Mouse (Mus musculus) MEL (cell line): ENCODE measurements around the gene Phf5a. TPM values are rescaled to one million over a fixed set of nuclear protein-coding genes. Genes with fewer than 3 reads are reported as not detected.

Experiments
- DNase-seq: peaks from one replicate; pipeline ENCODE4 v3.0.0; 2011; ENCODE audit warnings: low read depth, low spot score
- H3K27ac ChIP-seq: 2 replicates; pipeline ENCODE4 v1.5.1; 2012; ENCODE audit warnings: low read depth, mild to moderate bottlenecking, control low read depth, low read length, moderate library complexity; ENCODE audit not compliant: control insufficient read depth
- H3K27me3 ChIP-seq, 2 experiments: fragments of 150-350 bp in 1 of 2; sonication (generic) in 1 of 2; 2 replicates each; pipeline ENCODE4 v1.6.1; 2012; ENCODE audit warnings: low read length in 2 of 2, mild to moderate bottlenecking in 2 of 2, improper control_type of control experiment in 1 of 2, moderate library complexity in 1 of 2; ENCODE audit not compliant: insufficient read depth in 2 of 2, control insufficient read depth in 1 of 2
- H3K36me3 ChIP-seq, 2 experiments: 2 replicates each; pipeline ENCODE4 v1.6.1; 2012 to 2014; ENCODE audit warnings: low read length in 2 of 2, improper control_type of control experiment in 1 of 2, inconsistent platforms in 1 of 2, mild to moderate bottlenecking in 1 of 2; ENCODE audit not compliant: insufficient read depth in 2 of 2, control insufficient read depth in 1 of 2
- H3K4me1 ChIP-seq, 2 experiments: fragments of 150-350 bp in 1 of 2; sonication (generic) in 1 of 2; 2 replicates each; pipeline ENCODE4 v1.6.1; 2012; ENCODE audit warnings: low read length in 2 of 2, improper control_type of control experiment in 1 of 2, mild to moderate bottlenecking in 1 of 2; ENCODE audit not compliant: insufficient read depth in 2 of 2, control insufficient read depth in 1 of 2
- H3K4me3 ChIP-seq, 2 experiments: fragments of 150-350 bp in 1 of 2; sonication (generic) in 1 of 2; 2 replicates each; pipeline ENCODE4 v1.5.1; 2012; ENCODE audit warnings: low read depth in 2 of 2, low read length in 2 of 2, mild to moderate bottlenecking in 2 of 2, moderate library complexity in 2 of 2, control low read depth in 1 of 2, improper control_type of control experiment in 1 of 2; ENCODE audit not compliant: control insufficient read depth in 1 of 2, insufficient read depth in 1 of 2
- H3K79me2 ChIP-seq: 2 replicates; pipeline ENCODE4 v1.6.1; 2012; ENCODE audit warnings: mild to moderate bottlenecking, low read length, moderate library complexity; ENCODE audit not compliant: control insufficient read depth, poor library complexity, insufficient read depth
- H3K9ac ChIP-seq: 2 replicates; pipeline ENCODE4 v1.6.1; 2012; ENCODE audit warnings: low read depth, mild to moderate bottlenecking, control low read depth, low read length, moderate library complexity; ENCODE audit not compliant: control insufficient read depth, poor library complexity, severe bottlenecking
- H3K9me3 ChIP-seq: fragments of 150-350 bp; sonication (generic); replicated peaks from 2 replicates; pipeline ENCODE4 v1.6.1; 2012; ENCODE audit warnings: mild to moderate bottlenecking, low read length, improper control_type of control experiment, moderate library complexity; ENCODE audit not compliant: insufficient read depth
- BHLHE40 ChIP-seq: IDR thresholded peaks from 2 replicates; pipeline ENCODE4 v1.6.1; 2012; ENCODE audit warnings: low read depth, mild to moderate bottlenecking, inconsistent platforms, low read length, improper control_type of control experiment, borderline replicate concordance
- ETS1 ChIP-seq: IDR thresholded peaks from 2 replicates; pipeline ENCODE4 v1.6.1; 2012; ENCODE audit warnings: low read depth, mild to moderate bottlenecking, inconsistent platforms, low read length, improper control_type of control experiment, moderate library complexity
- GABPA ChIP-seq: IDR thresholded peaks from 2 replicates; pipeline ENCODE4 v1.6.1; 2012; ENCODE audit warnings: low read depth, mild to moderate bottlenecking, inconsistent platforms, low read length, improper control_type of control experiment, moderate library complexity
- GATA1 ChIP-seq: IDR thresholded peaks from 2 replicates; pipeline ENCODE4 v1.6.1; 2011; ENCODE audit warnings: low read depth, low read length, improper control_type of control experiment
- MAFK ChIP-seq: IDR thresholded peaks from 2 replicates; pipeline ENCODE4 v1.6.1; 2011; ENCODE audit warnings: low read depth, mild to moderate bottlenecking, low read length, improper control_type of control experiment, borderline replicate concordance
- MAX ChIP-seq: IDR thresholded peaks from 2 replicates; pipeline ENCODE4 v1.6.1; 2011; ENCODE audit warnings: low read length, improper control_type of control experiment
- MXI1 ChIP-seq: IDR thresholded peaks from 2 replicates; pipeline ENCODE4 v1.6.1; 2011; ENCODE audit warnings: mild to moderate bottlenecking, low read depth, low read length, improper control_type of control experiment
- NELFE ChIP-seq: IDR thresholded peaks from 2 replicates; pipeline ENCODE4 v1.6.1; 2011; ENCODE audit warnings: low read depth, low read length, improper control_type of control experiment
- POLR2AphosphoS5 ChIP-seq: IDR thresholded peaks from 2 replicates; pipeline ENCODE4 v1.6.1; 2012; ENCODE audit warnings: low read depth, borderline replicate concordance, mild to moderate bottlenecking, inconsistent platforms, low read length, moderate library complexity, mixed read lengths
- SIN3A ChIP-seq: IDR thresholded peaks from 2 replicates; pipeline ENCODE4 v1.6.1; 2012; ENCODE audit warnings: low read length, improper control_type of control experiment, inconsistent platforms
- SMC3 ChIP-seq: IDR thresholded peaks from 2 replicates; pipeline ENCODE4 v1.6.1; 2011; ENCODE audit warnings: low read depth, low read length, improper control_type of control experiment
- TAL1 ChIP-seq: IDR thresholded peaks from 2 replicates; pipeline ENCODE4 v1.6.1; 2012; ENCODE audit warnings: mild to moderate bottlenecking, inconsistent platforms, low read length, moderate library complexity, mixed read lengths
- TBP ChIP-seq: IDR thresholded peaks from 2 replicates; pipeline ENCODE4 v1.8.0; 2011; ENCODE audit warnings: low read depth, low read length, improper control_type of control experiment
- TCF12 ChIP-seq: IDR thresholded peaks from 2 replicates; pipeline ENCODE4 v1.6.1; 2014; ENCODE audit warnings: low read depth, mild to moderate bottlenecking, inconsistent platforms, low read length, improper control_type of control experiment, moderate library complexity
- USF2 ChIP-seq, 2 experiments: IDR thresholded peaks; 2 replicates each; pipeline ENCODE4 v1.6.1; 2011 to 2012; ENCODE audit warnings: improper control_type of control experiment in 2 of 2, low read length in 2 of 2, borderline replicate concordance in 1 of 2, inconsistent platforms in 1 of 2, low read depth in 1 of 2, mild to moderate bottlenecking in 1 of 2; ENCODE audit not compliant: insufficient read depth in 1 of 2
- ZKSCAN1 ChIP-seq: IDR thresholded peaks from 2 replicates; pipeline ENCODE4 v1.6.1; 2012; ENCODE audit warnings: low read depth, mild to moderate bottlenecking, inconsistent platforms, low read length, improper control_type of control experiment, moderate library complexity
- ZMIZ1 ChIP-seq: IDR thresholded peaks from 2 replicates; pipeline ENCODE4 v1.6.1; 2012; ENCODE audit warnings: low read depth, mild to moderate bottlenecking, inconsistent platforms, low read length, improper control_type of control experiment, moderate library complexity
- polyA plus RNA-seq, 2 experiments: library from polyadenylated mRNA; stranded (reverse) in 1 of 2; unstranded in 1 of 2; fragments of >175 nt in 1 of 2; fragments of >200 nt in 1 of 2; gene quantifications; 2 replicates each; pipeline versions ENCODE4 v1.2.1 to v1.2.4; 2012; ENCODE audit warnings: low replicate concordance in 2 of 2, low read depth in 1 of 2; ENCODE audit not compliant: insufficient read length in 2 of 2, insufficient read depth in 1 of 2, missing spikeins in 1 of 2
- total RNA-seq: library from RNA; depleted of rRNA; stranded (reverse); fragments of 300-350 nt; gene quantifications from 2 replicates; pipeline ENCODE4 v1.2.3, GENCODE M21; 2012

The Phf5a gene
- total and polyA plus RNA-seq, 3 experiments = 128 to 164 TPM; not detected in 1

DNA sequence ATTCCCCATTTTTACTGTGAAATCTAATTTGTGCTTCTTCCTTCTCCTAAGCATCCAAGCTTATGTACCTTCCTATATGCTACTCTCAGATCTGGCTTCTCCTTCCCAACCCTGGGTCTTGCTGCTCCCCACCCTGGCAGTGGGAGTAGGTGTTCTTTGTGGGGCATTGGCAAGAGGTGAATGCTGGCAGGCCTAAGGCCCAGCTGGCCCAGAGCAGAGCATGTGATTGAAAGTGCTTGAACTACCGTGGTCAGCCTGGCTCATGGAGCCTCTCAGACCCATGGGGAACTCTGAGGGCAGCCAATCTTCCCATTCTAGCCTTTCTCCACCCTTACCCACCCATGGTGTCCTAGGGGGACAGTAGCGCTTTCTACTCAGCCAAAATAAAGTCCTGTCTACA, 24.7 kb upstream of the Phf5a start:
- Histone ChIP-seq H3K79me2 (no peaks in the 10 kb centered on the region), H3K27me3 (no peaks in the 10 kb centered on the region)
- TF ChIP-seq GABPA (no peak), SMC3 (no peak), TCF12 (no peak)

DNA sequence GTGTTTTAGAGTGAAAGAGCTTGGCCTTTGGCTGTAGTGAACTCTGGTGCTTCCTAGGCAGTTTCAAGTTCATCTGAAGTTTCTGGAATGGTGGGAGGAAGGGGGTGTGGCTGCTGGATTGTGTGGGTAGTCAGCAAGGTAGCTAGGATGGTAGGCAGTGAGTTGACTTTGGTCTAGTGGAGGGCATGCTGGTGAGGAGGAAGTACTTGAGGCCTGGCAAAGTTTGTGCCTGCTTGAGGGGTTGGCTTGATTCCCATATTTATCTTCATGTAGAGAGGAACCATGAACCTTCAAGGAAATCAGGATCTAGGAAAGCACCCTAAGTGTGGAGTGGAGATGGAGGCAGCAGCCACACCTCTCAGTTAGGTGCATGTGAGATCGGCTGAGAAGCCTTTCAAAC, 22.3 kb upstream of the Phf5a start:
- Histone ChIP-seq H3K4me3 (no peak overlapping the region), H3K79me2 (no peaks in the 10 kb centered on the region), H3K4me1 (peaks cover 11 to 16% of the 10 kb centered on the region in 2 experiments; a peak in 3 of 4 replicates), H3K27me3 (no peaks in the 10 kb centered on the region), H3K36me3 (peaks cover 17 to 22% of the 10 kb centered on the region in 2 experiments), H3K9ac (no peak overlapping the region), H3K27ac (no peak overlapping the region), H3K9me3 (no peaks in the 10 kb centered on the region)
- DNase-seq = no peak
- TF ChIP-seq ETS1 (no peak), USF2 (IDR thresholded peaks at IDR 0.05; ENCODE audit: borderline replicate concordance in 1 of 2, insufficient read depth in 1 of 2, low read depth in 1 of 2, low read length in 2 of 2) (no peak), MAFK (no peak), NELFE (no peak), MAX (no peak), POLR2AphosphoS5 (no peak), SIN3A (no peak), TAL1 (no peak)

More for the DNA sequence above, 24.7 kb upstream of the Phf5a start:
- DNase-seq = no peak
- Histone ChIP-seq H3K36me3 (peaks cover 8 to 13% of the 10 kb centered on the region in 2 experiments), H3K9me3 (no peaks in the 10 kb centered on the region), H3K9ac (no peak overlapping the region), H3K4me3 (no peak overlapping the region), H3K27ac (no peak overlapping the region), H3K4me1 (peaks cover 2 to 11% of the 10 kb centered on the region in 2 experiments; a peak in 3 of 4 replicates)

DNA sequence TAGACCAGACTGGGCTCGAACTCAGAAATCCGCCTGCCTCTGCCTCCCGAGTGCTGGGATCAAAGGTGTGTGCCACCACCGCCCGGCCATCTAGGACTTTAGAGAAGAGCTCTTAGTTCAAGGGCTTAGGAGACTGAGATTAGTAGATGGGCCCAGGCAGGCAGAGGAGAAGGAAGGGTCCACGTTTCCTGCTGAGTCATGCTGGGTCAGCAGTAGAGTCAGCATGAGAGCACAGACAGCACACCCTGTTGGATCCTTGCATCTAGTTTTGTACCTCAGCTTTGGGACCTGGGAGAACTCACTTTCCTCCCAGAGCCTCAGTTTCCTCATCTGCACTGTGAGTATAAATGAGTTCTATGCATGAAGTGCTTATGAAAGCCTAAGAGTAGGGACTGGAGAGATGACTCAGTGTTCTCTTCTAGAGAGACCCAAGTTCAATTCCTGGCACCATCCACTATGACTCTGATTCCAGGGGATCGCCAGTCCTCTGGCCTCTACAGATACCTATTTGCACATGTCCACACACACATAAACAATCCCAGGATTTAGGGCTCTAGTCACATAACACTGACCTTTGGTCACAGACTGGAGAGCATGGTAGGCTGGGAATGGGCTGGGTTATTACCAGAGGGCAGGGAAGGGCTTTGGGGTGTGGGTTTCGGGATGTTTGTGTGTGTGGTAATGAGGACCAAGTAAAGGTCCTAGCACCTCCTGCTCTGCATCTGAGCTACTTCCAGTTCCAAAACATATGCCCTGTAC, 20.3 kb upstream of the Phf5a start:
- DNase-seq = peak; percentile 71
- peak overlapping the region; percentile 11; the same call in 1 of the 2 replicates for H3K27ac ChIP-seq
- peaks cover 17 to 22% of the 10 kb centered on the region in 2 experiments for H3K36me3 ChIP-seq
- no peaks in the 10 kb centered on the region for H3K9me3 ChIP-seq
- H3K4me1 ChIP-seq = peaks cover 11 to 16% of the 10 kb centered on the region in 2 experiments; a peak in 3 of 4 replicates
- H3K27me3 ChIP-seq = no peaks in the 10 kb centered on the region
- H3K4me3 ChIP-seq = no peak overlapping the region
- peaks cover 3% of the 10 kb centered on the region for H3K79me2 ChIP-seq
- TF ChIP-seq ZKSCAN1 (no peak), ZMIZ1 (no peak), MXI1 (no peak), BHLHE40 (no peak), GATA1 (no peak), ETS1 (no peak), MAFK (peak; percentile 88), GABPA (peak; percentile 99), TBP (no peak), MAX (no peak), TCF12 (no peak)
- no peak overlapping the region for H3K9ac ChIP-seq
